Comparison of ENCODE assay signal across 8 mouse cellular contexts in genomic region chr7:44745076-44745475, GRCm38 (mm10). TPM values are rescaled to one million over a fixed set of nuclear protein-coding genes. Genes with fewer than 3 reads are reported as not detected.
DNase-seq lines count a peak whose midpoint lies in the region; ATAC-seq lines count a peak whose summit lies in the region.

No protein-coding gene starts in this region.

- peak overlapping the region; percentile 74 for H3K9ac ChIP-seq in hindbrain, embryonic 16.5 days (ENCODE audit: low read depth, low read length)

- H3K4me2 ChIP-seq in hindbrain, embryonic 16.5 days (ENCODE audit: low read length), result peak overlapping the region; percentile 89

- 1% methylated on average over 18 of the region's 18 CpGs for WGBS in hindbrain, embryonic 16.5 days

- peak; percentile 43 to 72 for DNase-seq in cerebellum, postnatal 4 days (ENCODE audit: low spot score in 2 of 2)
- DNase-seq in gastrocnemius, adult 18-20 months (ENCODE audit: low spot score), result peak; percentile 72
- DNase-seq in left cerebral cortex, adult 18-20 months (ENCODE audit: low spot score in 2 of 2), result peak; percentile 76 to 82
- DNase-seq in lung, postnatal 4 days, result peak; percentile 84 to 86
- peak; percentile 89 for DNase-seq in retina, postnatal 1 day
- peak; percentile 90 for DNase-seq in thymus, postnatal 4 days

- H3K27me3 ChIP-seq in hindbrain, embryonic 16.5 days (replicated peaks; ENCODE audit: control insufficient read depth, insufficient read depth, low read length), result no peaks in the 10 kb centered on the region

- peak; percentile 58 for ATAC-seq in activated CD4-positive, CD25-positive, alpha-beta regulatory T cell, adult 4 months
- peak; percentile 77 for ATAC-seq in hindbrain, embryonic 16.5 days

- no peaks in the 10 kb centered on the region for H3K9me3 ChIP-seq in hindbrain, embryonic 16.5 days (ENCODE audit: control insufficient read depth, low read length)

- peak overlapping the region; percentile 48 for H3K4me3 ChIP-seq in hindbrain, embryonic 16.5 days (ENCODE audit: low read length)

- peak overlapping the region; percentile 60 for H3K27ac ChIP-seq in hindbrain, embryonic 16.5 days (ENCODE audit: low read depth, low read length)

- no peaks in the 10 kb centered on the region for H3K36me3 ChIP-seq in hindbrain, embryonic 16.5 days (ENCODE audit: control insufficient read depth, insufficient read depth, low read length)

- H3K4me1 ChIP-seq in hindbrain, embryonic 16.5 days (ENCODE audit: control insufficient read depth, insufficient read depth, low read depth, low read length), result peaks cover 12% of the 10 kb centered on the region

RNA-seq across cellular contexts. Expression of gene Vrk3, which starts 3.1 kb away (rescaled TPM):
- 10 to 100 TPM; 60.2 to 68.7 TPM for polyA plus RNA-seq in activated CD4-positive, CD25-positive, alpha-beta regulatory T cell, adult 4 months (2017; shearing (Covaris generic))
- total RNA-seq in gastrocnemius, adult 18-20 months (2021), result 10 to 100 TPM; 19.5 to 19.8 TPM
- polyA plus RNA-seq in hindbrain, embryonic 16.5 days (2015; fragmentation: Nextera tagmentation; extraction: Ambion mirVana), result 31.2 and 34.0 TPM in 2 replicates
- total RNA-seq in left cerebral cortex, adult 18-20 months (2021), result 10 to 100 TPM; 25.5 to 26.5 TPM

RNA-seq across cellular contexts. Expression of gene Zfp473, which starts 5.8 kb away (rescaled TPM):
- under 1 TPM; 0.33 to 0.60 TPM for polyA plus RNA-seq in activated CD4-positive, CD25-positive, alpha-beta regulatory T cell, adult 4 months (2017; shearing (Covaris generic))
- total RNA-seq in gastrocnemius, adult 18-20 months (2021), result not detected
- polyA plus RNA-seq in hindbrain, embryonic 16.5 days (2015; fragmentation: Nextera tagmentation; extraction: Ambion mirVana), result 1.1 and 1.4 TPM in 2 replicates
- total RNA-seq in left cerebral cortex, adult 18-20 months (2021), result under 1 TPM; 0.23 to 0.89 TPM

RNA-seq across cellular contexts. Expression of gene Izumo2, which starts 36.5 kb away (rescaled TPM):
- polyA plus RNA-seq in activated CD4-positive, CD25-positive, alpha-beta regulatory T cell, adult 4 months (2017; shearing (Covaris generic)), result not detected
- total RNA-seq in gastrocnemius, adult 18-20 months (2021), result not detected
- not detected in 2 replicates for polyA plus RNA-seq in hindbrain, embryonic 16.5 days (2015; fragmentation: Nextera tagmentation; extraction: Ambion mirVana)
- total RNA-seq in left cerebral cortex, adult 18-20 months (2021), result not detected

Comparison
In these comparisons a context has a peak if more than half of its experiments do, and no peak if none do; other contexts are left out.
1. Peak in every context shown above with its lines: DNase-seq, ATAC-seq, H3K4me3 ChIP-seq and H3K27ac ChIP-seq.